Mouse (Mus musculus): ENCODE data around the gene Trp53tg5. TPM values are rescaled to one million over a fixed set of nuclear protein-coding genes. Genes with fewer than 3 reads are reported as not detected.

The Trp53tg5 gene
- not detected in 2 replicates for total RNA-seq (2014; rRNA removed)
- polyA plus RNA-seq (2012; rRNA removed) = not detected in 2 replicates

GRCm38 (mm10) chr2:164473624-164474023 is at the start of gene Trp53tg5:
TSS of gene Trp53tg5 (minus strand) at chr2:164473724.
- H3K36me3 ChIP-seq (ENCODE audit: control insufficient read depth, insufficient read depth, low read length) = peaks cover 4% of the 10 kb centered on the region
- H3K4me1 ChIP-seq (ENCODE audit: control insufficient read depth, insufficient read depth, low read length) = no peaks in the 10 kb centered on the region
- no peak for DNase-seq (ENCODE audit: extremely low read depth, low read depth, low spot score)
- no peak within 1 kb of the TSS for H3K4me3 ChIP-seq (ENCODE audit: insufficient read depth, low read depth, low read length)
- H3K79me2 ChIP-seq (ENCODE audit: control insufficient read depth, insufficient read depth, low read length) = no peaks in the 10 kb centered on the region
- no peaks in the 10 kb centered on the region for H3K27me3 ChIP-seq (ENCODE audit: control insufficient read depth, insufficient read depth, low read length)
- H3K27ac ChIP-seq (replicated peaks; ENCODE audit: insufficient read depth, low read depth, low read length) = no peak within 1 kb of the TSS
- TF ChIP-seq CTCF (IDR thresholded peaks at IDR 0.05; ENCODE audit: low read depth, low read length) (no peak), POLR2A (IDR thresholded peaks at IDR 0.05; ENCODE audit: extremely low read depth, insufficient read depth, low read length) (no peak)
- no peak within 1 kb of the TSS for H3K9ac ChIP-seq (ENCODE audit: low read depth, low read length)
- 95% methylated on average over 6 of the region's 6 CpGs for WGBS

GRCm38 (mm10) chr2:164522280-164522679 is 48.8 kb upstream of the Trp53tg5 start:
- no peak for DNase-seq (ENCODE audit: extremely low read depth, low read depth, low spot score)
- Histone ChIP-seq H3K4me3 (ENCODE audit: insufficient read depth, low read depth, low read length) (no peak overlapping the region), H3K27me3 (ENCODE audit: control insufficient read depth, insufficient read depth, low read length) (no peaks in the 10 kb centered on the region), H3K79me2 (ENCODE audit: control insufficient read depth, insufficient read depth, low read length) (no peaks in the 10 kb centered on the region), H3K36me3 (ENCODE audit: control insufficient read depth, insufficient read depth, low read length) (no peaks in the 10 kb centered on the region), H3K9ac (ENCODE audit: low read depth, low read length) (no peak overlapping the region), H3K27ac (replicated peaks; ENCODE audit: insufficient read depth, low read depth, low read length) (no peak overlapping the region), H3K4me1 (ENCODE audit: control insufficient read depth, insufficient read depth, low read length) (no peaks in the 10 kb centered on the region)
- WGBS = 42% methylated on average over 8 of the region's 8 CpGs
- no peak for TF ChIP-seq CTCF (IDR thresholded peaks at IDR 0.05; ENCODE audit: low read depth, low read length)
- TF ChIP-seq POLR2A (IDR thresholded peaks at IDR 0.05; ENCODE audit: extremely low read depth, insufficient read depth, low read length) = no peak

GRCm38 (mm10) chr2:164521841-164522240 is 48.3 kb upstream of the Trp53tg5 start:
- no peak overlapping the region for H3K4me3 ChIP-seq (ENCODE audit: insufficient read depth, low read depth, low read length)
- no peak overlapping the region for H3K9ac ChIP-seq (ENCODE audit: low read depth, low read length)
- H3K79me2 ChIP-seq (ENCODE audit: control insufficient read depth, insufficient read depth, low read length) = no peaks in the 10 kb centered on the region
- 10% methylated on average over 11 of the region's 11 CpGs for WGBS
- H3K4me1 ChIP-seq (ENCODE audit: control insufficient read depth, insufficient read depth, low read length) = no peaks in the 10 kb centered on the region
- H3K27ac ChIP-seq (replicated peaks; ENCODE audit: insufficient read depth, low read depth, low read length) = no peak overlapping the region
- no peak for DNase-seq (ENCODE audit: extremely low read depth, low read depth, low spot score)
- no peaks in the 10 kb centered on the region for H3K27me3 ChIP-seq (ENCODE audit: control insufficient read depth, insufficient read depth, low read length)
- H3K36me3 ChIP-seq (ENCODE audit: control insufficient read depth, insufficient read depth, low read length) = no peaks in the 10 kb centered on the region
- no peak for TF ChIP-seq CTCF (IDR thresholded peaks at IDR 0.05; ENCODE audit: low read depth, low read length)
- TF ChIP-seq POLR2A (IDR thresholded peaks at IDR 0.05; ENCODE audit: extremely low read depth, insufficient read depth, low read length) = no peak

- Histone ChIP-seq H3K9ac (ENCODE audit: low read depth, low read length) (no peak overlapping the region), H3K27me3 (ENCODE audit: control insufficient read depth, insufficient read depth, low read length) (no peaks in the 10 kb centered on the region), H3K4me3 (ENCODE audit: insufficient read depth, low read depth, low read length) (no peak overlapping the region), H3K27ac (replicated peaks; ENCODE audit: insufficient read depth, low read depth, low read length) (no peak overlapping the region), H3K36me3 (ENCODE audit: control insufficient read depth, insufficient read depth, low read length) (no peaks in the 10 kb centered on the region), H3K4me1 (ENCODE audit: control insufficient read depth, insufficient read depth, low read length) (no peaks in the 10 kb centered on the region), H3K79me2 (ENCODE audit: control insufficient read depth, insufficient read depth, low read length) (no peaks in the 10 kb centered on the region)
- TF ChIP-seq POLR2A (IDR thresholded peaks at IDR 0.05; ENCODE audit: extremely low read depth, insufficient read depth, low read length) (no peak), CTCF (IDR thresholded peaks at IDR 0.05; ENCODE audit: low read depth, low read length) (peak; percentile 94)
- WGBS = 3% methylated on average over 3 of the region's 3 CpGs
- peak; percentile 67 for DNase-seq (ENCODE audit: extremely low read depth, low read depth, low spot score)
Observed at GRCm38 (mm10) chr2:164520782-164521181, 47.3 kb upstream of the Trp53tg5 start.

GRCm38 (mm10) chr2:164519171-164519526 is 45.6 kb upstream of the Trp53tg5 start:
- H3K27ac ChIP-seq (replicated peaks; ENCODE audit: insufficient read depth, low read depth, low read length) = no peak overlapping the region
- DNase-seq (ENCODE audit: extremely low read depth, low read depth, low spot score) = no peak
- TF ChIP-seq CTCF (IDR thresholded peaks at IDR 0.05; ENCODE audit: low read depth, low read length) = no peak
- no peak for TF ChIP-seq POLR2A (IDR thresholded peaks at IDR 0.05; ENCODE audit: extremely low read depth, insufficient read depth, low read length)
- WGBS = 83% methylated on average over 6 of the region's 6 CpGs
- H3K9ac ChIP-seq (ENCODE audit: low read depth, low read length) = no peak overlapping the region
- no peaks in the 10 kb centered on the region for H3K36me3 ChIP-seq (ENCODE audit: control insufficient read depth, insufficient read depth, low read length)
- no peak overlapping the region for H3K4me3 ChIP-seq (ENCODE audit: insufficient read depth, low read depth, low read length)
- H3K79me2 ChIP-seq (ENCODE audit: control insufficient read depth, insufficient read depth, low read length) = no peaks in the 10 kb centered on the region
- no peaks in the 10 kb centered on the region for H3K4me1 ChIP-seq (ENCODE audit: control insufficient read depth, insufficient read depth, low read length)
- no peaks in the 10 kb centered on the region for H3K27me3 ChIP-seq (ENCODE audit: control insufficient read depth, insufficient read depth, low read length)

- Histone ChIP-seq H3K9ac (ENCODE audit: low read depth, low read length) (no peak overlapping the region), H3K4me3 (ENCODE audit: insufficient read depth, low read depth, low read length) (no peak overlapping the region), H3K36me3 (ENCODE audit: control insufficient read depth, insufficient read depth, low read length) (no peaks in the 10 kb centered on the region), H3K27me3 (ENCODE audit: control insufficient read depth, insufficient read depth, low read length) (no peaks in the 10 kb centered on the region), H3K4me1 (ENCODE audit: control insufficient read depth, insufficient read depth, low read length) (no peaks in the 10 kb centered on the region), H3K27ac (replicated peaks; ENCODE audit: insufficient read depth, low read depth, low read length) (no peak overlapping the region), H3K79me2 (ENCODE audit: control insufficient read depth, insufficient read depth, low read length) (no peaks in the 10 kb centered on the region)
- WGBS = 75% methylated on average over 11 of the region's 11 CpGs
- no peak for DNase-seq (ENCODE audit: extremely low read depth, low read depth, low spot score)
- TF ChIP-seq POLR2A (IDR thresholded peaks at IDR 0.05; ENCODE audit: extremely low read depth, insufficient read depth, low read length) (no peak), CTCF (IDR thresholded peaks at IDR 0.05; ENCODE audit: low read depth, low read length) (no peak)
Observed at GRCm38 (mm10) chr2:164518266-164519170, 45.0 kb upstream of the Trp53tg5 start.

All from liver, adult 2 months (tissue).